In genomic region chr5:25261452-25261851, GRCm38 (mm10) we compare ENCODE assay signal across 27 mouse cellular contexts. TPM values are rescaled to one million over a fixed set of nuclear protein-coding genes. Genes with fewer than 3 reads are reported as not detected.
DNase-seq lines count a peak whose midpoint lies in the region; ATAC-seq lines count a peak whose summit lies in the region.
"Had no signal": no experiment of that assay in that cellular context is flagged by ENCODE, and none has a peak within 500 bp of the region (broad histone marks: within the 10 kb centered on the region; RNA-seq: fewer than 3 reads in every experiment).

No protein-coding gene starts in this region.

- no peaks in the 10 kb centered on the region for H3K27me3 ChIP-seq in midbrain, embryonic 11.5 days (ENCODE audit: control insufficient read depth, insufficient read depth, low read length)
- no peaks in the 10 kb centered on the region for H3K27me3 ChIP-seq in midbrain, embryonic 16.5 days (ENCODE audit: control insufficient read depth, insufficient read depth, low read depth, low read length)
- H3K27me3 ChIP-seq: embryonic facial prominence, embryonic 15.5 days; heart, embryonic 15.5 days had no signal

- no peak overlapping the region for H3K9ac ChIP-seq in midbrain, embryonic 11.5 days (ENCODE audit: low read length)
- H3K9ac ChIP-seq in midbrain, embryonic 16.5 days (ENCODE audit: low read depth, low read length) = no peak overlapping the region
- H3K9ac ChIP-seq: embryonic facial prominence, embryonic 15.5 days; heart, embryonic 15.5 days had no signal

- peak; percentile 56 for DNase-seq in heart, adult 11 months
- no peak for DNase-seq in heart, adult 9 months (ENCODE audit: low spot score in 2 of 2)
- peak; percentile 66 for DNase-seq in midbrain, embryonic 11.5 days (ENCODE audit: low spot score, missing footprints)
- peak; percentile 35 for DNase-seq in kidney, postnatal 10 days
- no peak for DNase-seq in lung, postnatal 14 days
- DNase-seq: adrenal gland, postnatal 10 days; B cell, adult 2 months; cerebellum, adult 11 months; cerebellum, adult 8-10 months; cerebellum, postnatal 14 days; embryo, embryonic 11 days; gastrocnemius, adult 2 months; gastrocnemius, postnatal 25 days; heart, adult 18-20 months; heart, postnatal 14 days had no signal

- no peak for ATAC-seq in midbrain, embryonic 11.5 days (ENCODE audit: low FRiP score)
- no peak for ATAC-seq in midbrain, embryonic 16.5 days
- no peak for ATAC-seq in inflammation-experienced regulatory T-cells, adult 6 months
- ATAC-seq: CD4-positive, CD25-positive, alpha-beta regulatory T cell, adult 4 months; forebrain, embryonic 14.5 days had no signal

- peaks cover 14% of the 10 kb centered on the region for H3K36me3 ChIP-seq in midbrain, embryonic 11.5 days (ENCODE audit: control insufficient read depth, insufficient read depth, low read length)
- H3K36me3 ChIP-seq in midbrain, embryonic 16.5 days (ENCODE audit: control insufficient read depth, insufficient read depth, low read length) = peaks cover 21% of the 10 kb centered on the region
- H3K36me3 ChIP-seq: G1E had no signal

- H3K4me2 ChIP-seq in midbrain, embryonic 11.5 days = no peak overlapping the region
- H3K4me2 ChIP-seq in midbrain, embryonic 16.5 days (ENCODE audit: low read length) = no peak overlapping the region
- H3K4me2 ChIP-seq: embryonic facial prominence, embryonic 15.5 days; heart, embryonic 11.5 days; heart, embryonic 15.5 days had no signal

- no peak overlapping the region for H3K27ac ChIP-seq in midbrain, embryonic 11.5 days (ENCODE audit: low read depth, low read length)
- H3K27ac ChIP-seq in midbrain, embryonic 16.5 days (ENCODE audit: low read length) = no peak overlapping the region
- H3K27ac ChIP-seq: embryonic facial prominence, embryonic 15.5 days; forebrain, embryonic 10.5 days; gastrocnemius, adult 2 months; heart, embryonic 15.5 days had no signal

- H3K4me3 ChIP-seq in midbrain, embryonic 11.5 days (ENCODE audit: low read depth, low read length) = no peak overlapping the region
- H3K4me3 ChIP-seq in midbrain, embryonic 16.5 days (ENCODE audit: low read depth, low read length) = no peak overlapping the region
- H3K4me3 ChIP-seq: embryonic facial prominence, embryonic 15.5 days; erythroblast, embryonic 14.5 days; forebrain, embryonic 10.5 days; gastrocnemius, adult 2 months; heart, embryonic 15.5 days had no signal

- WGBS in midbrain, embryonic 11.5 days = 90% methylated on average over 6 of the region's 6 CpGs
- 85% methylated on average over 6 of the region's 6 CpGs for WGBS in midbrain, embryonic 16.5 days

- H3K9me3 ChIP-seq in midbrain, embryonic 11.5 days (ENCODE audit: control insufficient read depth, low read length) = no peaks in the 10 kb centered on the region
- H3K9me3 ChIP-seq in midbrain, embryonic 16.5 days (replicated peaks; ENCODE audit: control insufficient read depth, low read length, poor library complexity, severe bottlenecking) = no peaks in the 10 kb centered on the region
- H3K9me3 ChIP-seq: embryonic facial prominence, embryonic 15.5 days; forebrain, embryonic 10.5 days; G1E; heart, embryonic 15.5 days had no signal

- H3K4me1 ChIP-seq in midbrain, embryonic 11.5 days (ENCODE audit: control insufficient read depth, insufficient read depth, low read length) = no peaks in the 10 kb centered on the region
- no peaks in the 10 kb centered on the region for H3K4me1 ChIP-seq in midbrain, embryonic 16.5 days (ENCODE audit: control insufficient read depth, insufficient read depth, low read length)
- H3K4me1 ChIP-seq: embryonic facial prominence, embryonic 15.5 days; forebrain, embryonic 10.5 days; heart, embryonic 15.5 days had no signal

RNA-seq across cellular contexts. Expression of gene E130116L18Rik, which starts 38.5 kb away (rescaled TPM):
- polyA plus RNA-seq in midbrain, embryonic 11.5 days (2014; fragmentation: Nextera tagmentation; extraction: Ambion mirVana) = not detected in 2 replicates
- not detected in 2 replicates for polyA plus RNA-seq in midbrain, embryonic 16.5 days (2015; fragmentation: Nextera tagmentation; extraction: Ambion mirVana)
- polyA plus RNA-seq in inflammation-experienced regulatory T-cells, adult 6 months (2017; shearing (Covaris generic)) = not detected
- polyA plus RNA-seq: brain, embryonic 14.5 days; CD4-positive, CD25-positive, alpha-beta regulatory T cell, adult 4 months; embryonic facial prominence, embryonic 11.5 days; embryonic facial prominence, embryonic 15.5 days; erythroblast, embryonic 14.5 days; forebrain, embryonic 10.5 days; forebrain, embryonic 14.5 days; G1E; heart, embryonic 11.5 days; heart, embryonic 15.5 days had no signal

RNA-seq across cellular contexts. Expression of gene Galnt11, which starts 39.7 kb away (rescaled TPM):
- polyA plus RNA-seq in midbrain, embryonic 11.5 days (2014; fragmentation: Nextera tagmentation; extraction: Ambion mirVana) = 40.3 and 41.3 TPM in 2 replicates
- 51.4 and 58.1 TPM in 2 replicates for polyA plus RNA-seq in midbrain, embryonic 16.5 days (2015; fragmentation: Nextera tagmentation; extraction: Ambion mirVana)
- polyA plus RNA-seq in inflammation-experienced regulatory T-cells, adult 6 months (2017; shearing (Covaris generic)) = 1 to 10 TPM; 4.4 to 8.1 (median 6.0) TPM
- polyA plus RNA-seq: G1E had no signal

Comparison
In these comparisons a context has a peak if more than half of its experiments do, and no peak if none do; other contexts are left out.
1. DNase-seq: peak in heart, adult 11 months (single experiment), midbrain, embryonic 11.5 days (single experiment) and kidney, postnatal 10 days (single experiment); none in heart, adult 9 months (0 of 2) and lung, postnatal 14 days (single experiment).